Mouse (Mus musculus) layer of hippocampus, adult 8-10 months (tissue): Measurements from ENCODE around the gene Smpd1. TPM values are rescaled to one million over a fixed set of nuclear protein-coding genes. Genes with fewer than 3 reads are reported as not detected.

Experiments
- total RNA-seq, 4 experiments: library from RNA; stranded (reverse); gene quantifications; 2 replicates each; pipeline ENCODE4 v1.2.4; 2022

The Smpd1 gene
- total RNA-seq, 4 experiments from 2014 or later = 82.2 to 87.5 (median 85.0) TPM

Other genes starting within 250 kb of the Smpd1 start
- gene Olfr689, start 243.2 kb upstream of the Smpd1 start, total RNA-seq = not detected
- gene Olfr690, start 220.3 kb upstream of the Smpd1 start, total RNA-seq = 1 to 10 TPM in 1 of 4 experiments, under 1 TPM in 3; 0.39 to 2.0 (median 0.68) TPM
- 1 to 10 TPM in 1 of 4 experiments, under 1 TPM in 3; 0.31 to 1.0 (median 0.62) TPM for gene Olfr691, start 212.1 kb upstream of the Smpd1 start, total RNA-seq
- not detected for gene Olfr692, start 186.1 kb upstream of the Smpd1 start, total RNA-seq
- gene Gm5901, start 179.3 kb upstream of the Smpd1 start, total RNA-seq = not detected
- 10 to 100 TPM; 53.0 to 63.3 (median 60.1) TPM for gene Fam160a2, start 154.3 kb upstream of the Smpd1 start, total RNA-seq
- gene Cnga4, start 149.8 kb upstream of the Smpd1 start, total RNA-seq = 1 to 10 TPM in 1 of 4 experiments, under 1 TPM in 3; 0.54 to 1.1 (median 0.76) TPM
- 10 to 100 TPM in 1 of 4 experiments, 1 to 10 TPM in 3; 8.6 to 10.8 (median 9.4) TPM for gene Cckbr, start 128.6 kb upstream of the Smpd1 start, total RNA-seq
- gene Cavin3, start 72.1 kb upstream of the Smpd1 start, total RNA-seq = 10 to 100 TPM; 11.0 to 14.1 (median 12.4) TPM
- gene Apbb1, start 27.3 kb downstream of the Smpd1 start, total RNA-seq = 100 to 1,000 TPM; 351 to 364 (median 362) TPM
- gene Hpx, start 45.8 kb downstream of the Smpd1 start, total RNA-seq = under 1 TPM in 3 of 4 experiments, not detected in 1; 0.25 to 0.41 (median 0.31) TPM
- gene Trim3, start 79.2 kb downstream of the Smpd1 start, total RNA-seq = 100 to 1,000 TPM; 130 to 148 (median 138) TPM
- 10 to 100 TPM; 60.1 to 69.7 (median 65.5) TPM for gene Timm10b, start 85.7 kb downstream of the Smpd1 start, total RNA-seq
- gene Arfip2, start 86.1 kb downstream of the Smpd1 start, total RNA-seq = 100 to 1,000 TPM in 1 of 4 experiments, 10 to 100 TPM in 3; 97.0 to 102 (median 98.2) TPM
- gene Gm45799, start 86.2 kb downstream of the Smpd1 start, total RNA-seq = 10 to 100 TPM in 2 of 4 experiments, 1 to 10 TPM in 2; 6.8 to 15.0 (median 11.0) TPM
- gene Dnhd1, start 96.5 kb downstream of the Smpd1 start, total RNA-seq = 1 to 10 TPM; 5.0 to 9.8 (median 7.4) TPM
- 10 to 100 TPM; 67.9 to 94.5 (median 84.3) TPM for gene Ilk, start 182.2 kb downstream of the Smpd1 start, total RNA-seq
- 10 to 100 TPM in 3 of 4 experiments, 1 to 10 TPM in 1; 9.6 to 13.0 (median 12.7) TPM for gene Rrp8, start 183.0 kb downstream of the Smpd1 start, total RNA-seq
- gene Taf10, start 190.0 kb downstream of the Smpd1 start, total RNA-seq = 100 to 1,000 TPM; 102 to 123 (median 111) TPM
- gene Tpp1, start 197.9 kb downstream of the Smpd1 start, total RNA-seq = 100 to 1,000 TPM in 1 of 4 experiments, 10 to 100 TPM in 3; 62.3 to 111 (median 75.7) TPM
- gene Dchs1, start 233.3 kb downstream of the Smpd1 start, total RNA-seq = 10 to 100 TPM; 11.6 to 13.1 (median 12.1) TPM